Mouse (Mus musculus) limb, embryonic 13.5 days (tissue): ENCODE measurements at regions not wholly inside any gene's neighbourhood (a gene's known extent, or its start where the extent isn't known, plus 50 kb on each side); places are given as distances from the start of the nearest gene placed in this dataset.

ENCODE experiments used
- ATAC-seq: fragments of 200-750 bp; cut with Nextera tagmentation; 2 replicates; pipeline ENCODE4 v1.8.0; 2017; ENCODE audit warnings: low read depth, moderate number of reproducible peaks, moderate TSS enrichment; ENCODE audit not compliant: low FRiP score
- H3K27ac ChIP-seq: fragments of 300-500 bp; sonication (generic); 2 replicates; pipeline ENCODE4 v1.5.1; 2015; ENCODE audit warnings: inconsistent platforms, mild to moderate bottlenecking, moderate library complexity
- H3K27me3 ChIP-seq: fragments of 300-500 bp; sonication (generic); 2 replicates; pipeline ENCODE4 v1.6.1; 2015; ENCODE audit warnings: mild to moderate bottlenecking, inconsistent platforms
- H3K36me3 ChIP-seq: fragments of 300-500 bp; sonication (generic); 2 replicates; pipeline ENCODE4 v1.6.1; 2015; ENCODE audit warnings: inconsistent platforms, mild to moderate bottlenecking, moderate library complexity
- H3K4me1 ChIP-seq: fragments of 300-500 bp; sonication (generic); 2 replicates; pipeline ENCODE4 v1.6.1; 2015; ENCODE audit warnings: inconsistent platforms
- H3K4me2 ChIP-seq: fragments of 300-500 bp; sonication (generic); replicated peaks from 2 replicates; pipeline ENCODE4 v1.6.1; 2015; ENCODE audit warnings: inconsistent platforms, mild to moderate bottlenecking, moderate library complexity
- H3K4me3 ChIP-seq: fragments of 300-500 bp; sonication (generic); 2 replicates; pipeline ENCODE4 v1.5.1; 2015; ENCODE audit warnings: moderate library complexity, mild to moderate bottlenecking, inconsistent platforms
- H3K9ac ChIP-seq: fragments of 300-500 bp; sonication (generic); 2 replicates; pipeline ENCODE4 v1.6.1; 2015; ENCODE audit warnings: mild to moderate bottlenecking, inconsistent platforms
- H3K9me3 ChIP-seq: fragments of 300-500 bp; sonication (generic); 2 replicates; pipeline ENCODE4 v1.6.1; 2016; ENCODE audit warnings: inconsistent platforms
- WGBS: fragments of 180-500 bp; shearing (Covaris S2); methylation state at CpG from one replicate; pipeline ENCODE4 v1.1.7; 2015; 5-methylcytosine and 5-hydroxymethylcytosine counted together

- Histone ChIP-seq H3K4me3 (no peak overlapping the region), H3K27me3 (peaks cover 4% of the 10 kb centered on the region; the same call in 1 of the 2 replicates), H3K9ac (no peak overlapping the region), H3K36me3 (no peaks in the 10 kb centered on the region), H3K9me3 (no peaks in the 10 kb centered on the region), H3K4me1 (peaks cover 9% of the 10 kb centered on the region), H3K27ac (no peak overlapping the region), H3K4me2 (no peak overlapping the region)
- no peak for ATAC-seq
- WGBS, result 75% methylated on average over 2 of the region's 2 CpGs
Observed at GRCm38 (mm10) chr11:64186590-64186989, 107.3 kb upstream of the Cox10 start.

- no peak overlapping the region for H3K4me3 ChIP-seq
- no peaks in the 10 kb centered on the region for H3K9me3 ChIP-seq
- H3K36me3 ChIP-seq, result no peaks in the 10 kb centered on the region
- no peak for ATAC-seq
- H3K27ac ChIP-seq, result no peak overlapping the region
- no peak overlapping the region for H3K4me2 ChIP-seq
- 0 out of 2 replicates have a peak, but pooled peaks cover 3% of the 10 kb centered on the region for H3K27me3 ChIP-seq
- peaks cover 9% of the 10 kb centered on the region for H3K4me1 ChIP-seq
- 28% methylated on average over 2 of the region's 2 CpGs for WGBS
- H3K9ac ChIP-seq, result no peak overlapping the region
Observed at GRCm38 (mm10) chr11:64180036-64180435, 100.8 kb upstream of the Cox10 start.

GRCm38 (mm10) chr11:64173421-64174062, 94.3 kb upstream of the Cox10 start:
- Histone ChIP-seq H3K9me3 (no peaks in the 10 kb centered on the region), H3K9ac (no peak overlapping the region), H3K4me3 (no peak overlapping the region), H3K27me3 (peaks cover 13% of the 10 kb centered on the region), H3K4me1 (peaks cover 20% of the 10 kb centered on the region), H3K36me3 (no peaks in the 10 kb centered on the region), H3K27ac (peak overlapping the region; percentile 28; the same call in 1 of the 2 replicates), H3K4me2 (no peak overlapping the region)
- 26% methylated on average over 4 of the region's 4 CpGs for WGBS
- ATAC-seq, result peak; percentile 85

- whole genome bisulfite sequencing, result 50% methylated on average over 5 of the region's 5 CpGs
- no peak for ATAC-seq
- H3K27ac ChIP-seq, result no peak overlapping the region
Observed at GRCm38 (mm10) chr11:64172926-64173325, 93.7 kb upstream of the Cox10 start.

GRCm38 (mm10) chr11:64168626-64169025, 89.4 kb upstream of the Cox10 start:
- peaks cover 26% of the 10 kb centered on the region for H3K4me1 ChIP-seq
- H3K4me3 ChIP-seq, result no peak overlapping the region
- H3K27ac ChIP-seq, result no peak overlapping the region
- H3K9me3 ChIP-seq, result no peaks in the 10 kb centered on the region
- H3K27me3 ChIP-seq, result peaks cover 10% of the 10 kb centered on the region
- 43% methylated on average over 8 of the region's 8 CpGs for WGBS
- H3K36me3 ChIP-seq, result no peaks in the 10 kb centered on the region
- H3K4me2 ChIP-seq, result no peak overlapping the region
- no peak overlapping the region for H3K9ac ChIP-seq
- ATAC-seq, result no peak

More at GRCm38 (mm10) chr11:64172926-64173325, 93.7 kb upstream of the Cox10 start:
- no peaks in the 10 kb centered on the region for H3K36me3 ChIP-seq
- H3K9me3 ChIP-seq, result no peaks in the 10 kb centered on the region
- no peak overlapping the region for H3K9ac ChIP-seq
- H3K4me3 ChIP-seq, result no peak overlapping the region
- peaks cover 24% of the 10 kb centered on the region for H3K4me1 ChIP-seq
- H3K27me3 ChIP-seq, result peaks cover 13% of the 10 kb centered on the region
- H3K4me2 ChIP-seq, result no peak overlapping the region

- WGBS, result 25% methylated on average over 6 of the region's 6 CpGs
- no peak overlapping the region for H3K9ac ChIP-seq
- no peaks in the 10 kb centered on the region for H3K9me3 ChIP-seq
- no peak overlapping the region for H3K27ac ChIP-seq
- H3K36me3 ChIP-seq, result no peaks in the 10 kb centered on the region
- peaks cover 21% of the 10 kb centered on the region for H3K4me1 ChIP-seq
- H3K4me3 ChIP-seq, result no peak overlapping the region
- H3K27me3 ChIP-seq, result peaks cover 5% of the 10 kb centered on the region; the same call in 1 of the 2 replicates
- H3K4me2 ChIP-seq, result peak overlapping the region; percentile 21; the same call in 1 of the 2 replicates
- no peak; the same call in 1 of the 2 replicates for ATAC-seq
Observed at GRCm38 (mm10) chr11:64164796-64165195, 85.5 kb upstream of the Cox10 start.

GRCm38 (mm10) chr11:64158281-64158680, 79.0 kb upstream of the Cox10 start:
- Histone ChIP-seq H3K27ac (no peak overlapping the region), H3K9me3 (no peaks in the 10 kb centered on the region), H3K4me1 (peaks cover 4% of the 10 kb centered on the region; the same call in 1 of the 2 replicates), H3K4me3 (no peak overlapping the region), H3K4me2 (no peak overlapping the region), H3K36me3 (no peaks in the 10 kb centered on the region), H3K27me3 (no peaks in the 10 kb centered on the region), H3K9ac (no peak overlapping the region)
- no peak for ATAC-seq
- WGBS, result 89% methylated on average over 5 of the region's 5 CpGs

GRCm38 (mm10) chr11:64156640-64157039, 77.4 kb upstream of the Cox10 start:
- 0 out of 2 replicates have a peak overlapping the region, but pooled peaks have one; percentile 9 for H3K4me2 ChIP-seq
- H3K27me3 ChIP-seq, result no peaks in the 10 kb centered on the region
- H3K27ac ChIP-seq, result no peak overlapping the region
- ATAC-seq, result no peak
- no peak overlapping the region for H3K9ac ChIP-seq
- H3K9me3 ChIP-seq, result no peaks in the 10 kb centered on the region
- no peaks in the 10 kb centered on the region for H3K36me3 ChIP-seq
- peaks cover 4% of the 10 kb centered on the region; the same call in 1 of the 2 replicates for H3K4me1 ChIP-seq
- WGBS, result 41% methylated on average over 7 of the region's 7 CpGs
- H3K4me3 ChIP-seq, result no peak overlapping the region

GRCm38 (mm10) chr11:64139483-64139882, 60.2 kb upstream of the Cox10 start:
- H3K27me3 ChIP-seq, result peaks cover 3% of the 10 kb centered on the region; the same call in 1 of the 2 replicates
- WGBS, result 84% methylated on average over 2 of the region's 2 CpGs

GRCm38 (mm10) chr11:64138934-64139333, 59.7 kb upstream of the Cox10 start:
- H3K9me3 ChIP-seq, result 0 out of 2 replicates have a peak, but pooled peaks cover 6% of the 10 kb centered on the region
- H3K4me1 ChIP-seq, result no peaks in the 10 kb centered on the region
- H3K4me2 ChIP-seq, result no peak overlapping the region
- H3K4me3 ChIP-seq, result no peak overlapping the region
- H3K36me3 ChIP-seq, result no peaks in the 10 kb centered on the region
- 80% methylated on average over 4 of the region's 4 CpGs for WGBS
- H3K27ac ChIP-seq, result no peak overlapping the region
- ATAC-seq, result no peak
- no peak overlapping the region for H3K9ac ChIP-seq
- H3K27me3 ChIP-seq, result peaks cover 7% of the 10 kb centered on the region; the same call in 1 of the 2 replicates

More at GRCm38 (mm10) chr11:64139483-64139882, 60.2 kb upstream of the Cox10 start:
- Histone ChIP-seq H3K9me3 (0 out of 2 replicates have a peak, but pooled peaks cover 6% of the 10 kb centered on the region), H3K9ac (no peak overlapping the region), H3K36me3 (no peaks in the 10 kb centered on the region), H3K4me3 (no peak overlapping the region), H3K4me1 (no peaks in the 10 kb centered on the region), H3K4me2 (no peak overlapping the region), H3K27ac (no peak overlapping the region)
- no peak for ATAC-seq

GRCm38 (mm10) chr11:64135766-64136165, 56.5 kb upstream of the Cox10 start:
- Histone ChIP-seq H3K4me1 (peaks cover 3% of the 10 kb centered on the region; the same call in 1 of the 2 replicates), H3K27me3 (peaks cover 9% of the 10 kb centered on the region; the same call in 1 of the 2 replicates), H3K27ac (no peak overlapping the region), H3K36me3 (no peaks in the 10 kb centered on the region), H3K9ac (no peak overlapping the region), H3K4me3 (no peak overlapping the region), H3K4me2 (no peak overlapping the region), H3K9me3 (no peaks in the 10 kb centered on the region)
- ATAC-seq, result no peak
- 84% methylated on average over 5 of the region's 5 CpGs for WGBS

- Histone ChIP-seq H3K4me2 (no peak overlapping the region), H3K36me3 (no peaks in the 10 kb centered on the region), H3K4me3 (no peak overlapping the region), H3K9me3 (no peaks in the 10 kb centered on the region), H3K27ac (no peak overlapping the region), H3K4me1 (peaks cover 3% of the 10 kb centered on the region; the same call in 1 of the 2 replicates), H3K27me3 (peaks cover 11% of the 10 kb centered on the region; the same call in 1 of the 2 replicates), H3K9ac (no peak overlapping the region)
- no peak for ATAC-seq
- 74% methylated on average over 2 of the region's 2 CpGs for WGBS
Observed at GRCm38 (mm10) chr11:64135308-64135591, 56.0 kb upstream of the Cox10 start.
